Mouse (Mus musculus) adrenal gland, adult 18-20 months (tissue): ENCODE results near the gene Iqck. TPM values are rescaled to one million over a fixed set of nuclear protein-coding genes. Genes with fewer than 3 reads are reported as not detected.

ENCODE experiments used
- DNase-seq, 2 experiments: peaks; one replicate each; pipeline ENCODE4 v3.0.0; 2021 to 2022; ENCODE audit warnings: low spot score in 2 of 2
- total RNA-seq, 2 experiments: library from RNA; stranded (reverse); gene quantifications; 1 replicate in 1 of 2; 2 replicates in 1 of 2; pipeline ENCODE4 v1.2.3; 2021

Gene Iqck
- total RNA-seq, 2 experiments from 2014 or later = 12.1 to 33.9 TPM

DNA sequence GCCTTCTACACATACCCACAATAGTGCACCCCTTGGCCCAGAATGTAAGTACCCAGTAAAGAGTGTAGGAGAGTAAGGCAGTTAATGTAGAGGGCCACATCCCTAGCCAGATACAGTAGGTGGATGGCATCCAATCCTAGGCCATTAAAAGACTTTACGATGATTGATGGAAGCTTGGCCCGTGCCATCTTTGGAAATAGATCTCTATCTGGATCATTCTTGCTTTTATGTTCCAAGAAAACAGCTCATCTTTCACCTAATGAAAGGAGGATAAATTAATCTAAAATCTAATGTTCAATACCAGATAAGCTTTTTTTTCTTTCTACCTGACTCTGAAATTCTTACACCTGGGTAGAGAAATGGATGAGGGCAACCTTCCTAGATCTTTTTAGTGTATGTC is 55.6 kb downstream of the Iqck start:
- DNase-seq = no peak

DNA sequence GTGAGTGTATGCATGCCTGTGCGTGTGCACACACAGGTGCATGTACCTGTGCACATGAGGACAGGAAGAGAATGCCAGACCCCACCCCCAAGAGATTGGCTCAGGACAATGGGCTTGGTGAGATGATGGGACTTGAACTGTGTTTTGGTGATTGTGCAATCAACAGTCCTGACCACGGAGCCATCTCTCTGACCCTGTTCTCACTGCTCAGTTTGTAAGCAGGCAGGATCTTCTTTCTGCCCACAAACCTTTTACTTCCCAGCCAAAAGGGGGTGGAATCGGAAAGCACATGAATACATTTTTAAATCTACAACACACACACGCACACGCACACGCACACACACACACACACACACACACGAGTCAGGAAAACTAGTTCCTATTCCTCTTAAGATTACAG is 56.0 kb downstream of the Iqck start:
- no peak for DNase-seq

DNA sequence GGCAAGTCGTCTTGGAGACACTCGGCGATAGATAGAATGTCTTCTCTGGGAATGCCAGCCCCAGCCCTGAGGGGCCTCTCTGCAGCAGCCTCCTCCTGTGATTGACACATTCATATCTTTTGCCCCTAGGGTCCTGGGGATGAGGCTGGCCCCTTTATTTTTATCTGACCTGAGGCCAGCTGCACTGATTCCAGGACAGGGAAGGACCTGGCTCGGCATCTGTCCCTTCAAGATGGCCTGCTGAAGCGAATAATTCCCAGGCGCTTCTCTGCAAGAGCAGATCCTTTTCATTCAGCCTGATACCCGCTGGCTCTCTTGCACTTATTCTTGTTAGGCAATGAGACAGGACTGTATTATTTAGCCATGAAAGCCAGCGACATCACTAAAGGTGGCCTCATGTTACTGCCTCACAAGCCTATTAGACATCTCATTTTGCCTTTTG is 56.5 kb downstream of the Iqck start:
- no peak for DNase-seq

DNA sequence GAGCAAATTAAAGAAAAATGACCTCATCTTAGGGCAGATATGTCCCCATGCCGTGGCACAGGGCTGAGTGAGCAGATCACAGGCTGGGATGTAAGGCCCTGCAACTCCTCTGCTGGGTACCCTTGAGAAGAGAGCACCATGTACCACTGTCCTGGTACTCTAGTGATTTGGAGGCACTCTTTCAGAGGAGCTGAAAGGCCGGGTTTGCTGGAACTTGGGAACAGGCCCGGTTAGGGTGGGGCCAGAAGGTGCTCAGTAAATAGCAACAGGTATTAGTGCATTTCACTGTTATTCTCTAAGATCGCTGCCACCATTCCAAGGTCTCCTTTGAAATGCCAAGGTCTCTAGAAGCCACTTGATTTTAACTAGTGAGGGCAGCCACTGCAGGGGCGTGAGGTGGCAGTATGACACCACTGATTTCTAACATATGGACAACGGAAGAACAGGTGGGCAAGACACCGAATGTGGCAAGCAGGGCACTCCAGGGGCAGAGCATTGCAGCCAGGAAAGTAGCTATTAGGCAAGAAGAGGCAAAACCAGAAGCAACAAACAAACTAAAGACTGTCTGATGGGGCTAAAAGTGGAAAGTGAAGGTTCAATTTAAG is 59.1 kb downstream of the Iqck start:
- no peak for DNase-seq

DNA sequence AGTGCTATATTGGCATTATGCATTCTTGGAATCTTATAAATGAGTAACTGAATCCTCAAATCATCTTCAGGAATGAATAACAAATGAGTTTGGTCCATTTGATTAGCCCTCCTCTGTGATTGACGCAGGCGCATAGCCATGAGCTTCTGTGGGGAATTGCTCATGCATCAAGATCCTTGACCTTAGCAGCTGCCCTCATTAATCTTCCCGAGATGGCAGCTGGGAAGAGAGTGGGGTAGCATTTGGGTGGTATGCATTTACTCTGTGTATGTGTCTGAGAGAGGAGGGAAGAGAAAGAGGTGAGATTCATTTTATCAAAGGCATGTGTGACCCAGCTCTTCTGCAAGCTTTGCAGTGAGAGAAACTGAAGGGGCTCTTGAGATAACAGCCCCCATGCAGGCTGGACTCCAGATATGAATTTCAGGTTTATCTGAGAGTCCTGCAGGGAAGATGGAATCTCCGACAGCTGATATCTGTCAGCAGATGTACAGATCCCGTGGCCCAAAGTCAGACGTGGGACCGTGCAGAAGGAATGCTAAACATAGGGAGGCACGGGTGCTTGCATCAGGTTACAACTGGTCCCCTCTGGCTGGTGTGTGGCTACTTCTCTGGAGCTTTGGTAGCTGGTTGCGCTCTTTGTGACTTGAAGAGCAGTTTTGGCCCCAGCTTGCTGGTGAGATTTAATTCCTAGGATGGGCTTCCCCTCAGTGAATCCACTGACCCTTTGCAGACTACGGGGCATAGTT is 63.9 kb downstream of the Iqck start:
- DNase-seq = no peak

DNA sequence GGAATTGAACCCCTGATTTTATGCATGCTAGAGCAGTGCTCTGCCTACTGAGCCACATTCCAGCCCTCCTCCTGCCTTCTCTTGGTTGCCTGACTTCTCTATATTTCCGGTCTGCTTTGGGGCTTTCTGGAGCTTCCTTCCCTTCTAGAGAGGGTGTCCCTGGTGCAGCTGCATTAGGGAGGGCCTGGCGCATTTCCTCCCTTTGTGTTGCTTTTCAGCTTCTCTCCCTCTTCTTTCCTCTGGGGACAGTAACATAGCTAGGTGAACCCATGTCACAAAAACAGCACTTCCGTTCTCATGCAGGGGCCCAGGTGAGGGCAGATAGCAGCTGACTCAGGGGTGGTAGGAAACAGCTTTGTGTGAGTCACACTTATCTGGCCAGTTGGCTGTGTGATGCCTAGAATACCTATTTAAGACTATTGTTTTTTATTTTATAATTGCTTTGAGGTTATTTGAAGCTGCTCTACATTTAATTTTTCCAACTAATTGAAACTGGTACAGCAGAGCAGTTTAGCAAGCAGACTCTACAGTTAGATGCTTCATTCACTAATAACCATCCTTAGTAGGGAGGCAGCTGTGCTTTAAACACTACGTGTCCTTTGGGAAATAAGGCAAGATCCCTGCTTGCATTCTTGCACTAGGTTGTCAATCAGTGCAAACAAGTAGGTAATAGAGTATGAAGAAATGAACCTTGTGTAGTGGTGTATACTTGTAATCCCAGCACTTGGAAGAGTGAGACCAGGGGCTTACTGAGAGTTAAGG is 67.1 kb downstream of the Iqck start:
- DNase-seq = no peak

DNA sequence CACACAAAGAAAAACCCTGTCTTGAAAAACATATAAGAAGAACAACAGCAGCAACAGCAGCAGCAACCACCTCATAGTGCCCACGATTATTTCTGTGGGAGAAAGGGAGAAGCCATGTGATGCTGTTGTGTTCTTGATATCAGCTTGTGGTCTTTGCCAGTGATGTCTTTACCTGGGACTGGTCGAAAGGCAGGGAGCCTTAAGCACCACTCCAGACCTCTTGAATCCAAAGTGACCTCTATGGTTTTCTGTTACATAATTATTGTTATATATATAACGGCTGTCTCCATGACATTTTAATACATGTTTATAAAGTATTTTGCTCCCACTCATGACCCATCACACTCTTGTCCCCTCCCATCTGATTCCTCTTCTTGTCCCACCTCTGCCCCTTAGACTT is 70.0 kb downstream of the Iqck start:
- no peak for DNase-seq

DNA sequence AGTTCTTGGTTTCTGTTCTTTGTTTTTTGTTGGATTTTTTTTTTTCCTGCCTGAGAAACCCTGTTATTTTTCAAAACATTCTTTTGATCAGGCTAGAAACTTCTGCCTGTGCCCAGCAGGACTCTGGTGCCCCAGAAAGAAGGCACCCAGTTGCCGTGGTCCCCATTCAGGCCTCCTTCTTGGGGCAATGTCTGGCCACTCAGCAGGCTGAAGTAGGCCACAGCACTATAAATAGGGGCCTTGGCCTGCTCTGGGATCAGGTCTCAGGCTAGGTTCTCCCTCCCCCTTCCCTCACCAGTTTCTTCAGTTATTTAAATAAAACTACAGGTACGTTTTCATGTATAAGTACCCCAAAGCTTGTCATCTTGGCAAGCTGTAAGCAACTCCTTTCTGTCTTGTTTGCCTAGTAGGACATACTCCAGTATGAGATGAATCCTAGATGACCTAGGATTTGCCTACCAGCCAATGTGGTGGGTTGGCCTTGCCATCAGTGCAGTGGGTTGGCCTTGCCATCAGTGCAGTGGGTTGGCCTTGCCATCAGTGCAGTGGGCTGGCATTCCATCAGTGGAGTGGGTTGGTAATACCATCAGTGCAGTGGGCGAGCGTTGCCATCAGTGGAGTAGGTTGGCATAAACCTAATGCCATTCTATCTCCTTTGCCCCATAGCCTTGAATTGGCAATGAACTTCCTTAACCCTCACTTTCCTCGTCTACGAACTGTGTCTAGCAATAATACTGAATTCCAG is 71.1 kb downstream of the Iqck start:
- DNase-seq = no peak

DNA sequence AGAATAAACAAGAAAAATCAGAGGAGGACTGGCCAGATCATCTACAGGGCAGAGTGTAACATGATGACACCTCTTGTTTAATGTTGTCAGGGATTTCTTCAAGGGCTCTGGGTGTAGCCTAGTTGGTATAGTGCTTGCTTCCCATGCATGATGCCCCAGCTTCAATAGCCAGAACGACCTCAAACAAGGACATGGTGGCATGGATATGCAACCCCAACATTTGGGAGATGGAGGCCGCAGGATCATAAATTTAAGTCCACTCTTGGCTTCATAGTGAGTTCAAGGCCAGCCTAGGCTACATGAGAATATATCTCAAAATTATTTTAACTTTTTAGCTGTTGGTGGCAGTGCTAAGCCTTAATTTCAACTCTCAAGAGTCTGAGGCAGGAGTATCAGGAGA is 71.7 kb downstream of the Iqck start:
- DNase-seq = no peak

DNA sequence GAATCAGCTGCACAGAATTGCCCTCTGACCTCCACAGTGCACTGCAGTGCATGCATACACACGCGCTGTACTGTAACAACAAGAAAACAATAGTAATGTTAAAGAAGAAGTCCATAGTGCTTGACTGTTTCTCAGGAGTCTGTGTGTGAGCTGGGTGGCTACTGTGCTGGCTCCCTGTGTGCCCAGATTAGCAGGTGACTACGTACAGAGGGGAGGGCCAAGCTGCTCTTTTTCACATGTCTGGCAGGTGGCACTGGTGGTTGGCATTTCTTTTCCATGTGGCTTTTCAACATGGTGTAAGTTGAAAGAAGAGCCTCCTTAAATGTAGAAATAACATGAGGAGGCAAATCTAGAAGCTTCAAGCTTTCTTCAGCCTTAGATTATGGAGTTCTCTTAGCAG is 72.8 kb downstream of the Iqck start:
- DNase-seq = no peak

DNA sequence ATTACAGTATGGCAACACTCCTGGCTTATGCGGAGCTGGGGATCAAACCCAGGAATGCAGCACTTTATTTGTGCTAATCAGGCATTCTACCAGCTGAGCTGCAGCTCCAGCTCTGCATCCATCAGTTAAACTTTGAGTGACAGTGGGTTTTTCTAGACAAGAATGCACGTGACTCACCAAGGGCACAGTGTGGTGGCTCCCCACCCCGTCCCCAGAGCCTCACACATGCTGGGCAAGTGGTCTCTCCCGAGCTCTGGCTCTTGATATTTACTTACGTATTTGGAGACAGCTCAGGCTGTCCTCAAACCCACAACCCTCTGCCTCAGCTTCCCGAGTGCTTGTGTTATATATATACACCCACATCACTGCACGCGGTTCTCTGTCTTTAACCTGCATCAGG is 73.4 kb downstream of the Iqck start:
- DNase-seq = no peak

DNA sequence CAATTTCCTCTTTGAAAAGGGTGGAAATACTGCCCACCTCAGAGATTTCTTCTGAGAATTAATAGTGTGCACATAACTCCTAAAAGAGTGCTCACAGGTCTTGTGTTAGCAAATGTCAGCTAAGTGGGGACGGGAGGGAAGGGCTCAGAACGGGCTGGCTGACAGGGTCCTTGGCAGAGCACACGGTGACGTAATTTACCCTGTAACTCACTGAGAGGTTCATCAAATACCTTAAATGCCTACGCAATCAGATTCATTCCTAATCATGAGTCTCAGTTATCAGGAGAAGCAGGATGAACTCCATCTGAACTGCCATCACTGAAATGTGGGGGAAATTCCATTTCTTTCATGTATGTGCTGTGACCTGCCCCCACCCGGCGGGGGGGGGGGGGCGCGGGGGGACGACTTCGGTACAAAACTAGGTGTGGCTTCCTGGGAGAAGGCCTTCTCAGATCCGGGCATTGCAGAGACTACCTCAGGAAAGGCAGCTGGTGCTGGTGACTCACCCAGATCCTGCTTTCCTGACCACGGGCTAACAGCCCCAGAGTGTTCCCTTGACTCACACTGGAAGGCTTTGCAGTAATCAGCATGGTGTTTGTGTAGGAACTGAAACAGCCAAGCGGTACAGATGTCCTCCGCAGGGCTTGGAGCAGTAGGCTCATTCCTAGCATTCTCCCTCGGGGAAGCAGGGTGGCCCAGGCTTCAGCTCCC is 74.2 kb downstream of the Iqck start:
- DNase-seq = peak; percentile 35 to 55

DNA sequence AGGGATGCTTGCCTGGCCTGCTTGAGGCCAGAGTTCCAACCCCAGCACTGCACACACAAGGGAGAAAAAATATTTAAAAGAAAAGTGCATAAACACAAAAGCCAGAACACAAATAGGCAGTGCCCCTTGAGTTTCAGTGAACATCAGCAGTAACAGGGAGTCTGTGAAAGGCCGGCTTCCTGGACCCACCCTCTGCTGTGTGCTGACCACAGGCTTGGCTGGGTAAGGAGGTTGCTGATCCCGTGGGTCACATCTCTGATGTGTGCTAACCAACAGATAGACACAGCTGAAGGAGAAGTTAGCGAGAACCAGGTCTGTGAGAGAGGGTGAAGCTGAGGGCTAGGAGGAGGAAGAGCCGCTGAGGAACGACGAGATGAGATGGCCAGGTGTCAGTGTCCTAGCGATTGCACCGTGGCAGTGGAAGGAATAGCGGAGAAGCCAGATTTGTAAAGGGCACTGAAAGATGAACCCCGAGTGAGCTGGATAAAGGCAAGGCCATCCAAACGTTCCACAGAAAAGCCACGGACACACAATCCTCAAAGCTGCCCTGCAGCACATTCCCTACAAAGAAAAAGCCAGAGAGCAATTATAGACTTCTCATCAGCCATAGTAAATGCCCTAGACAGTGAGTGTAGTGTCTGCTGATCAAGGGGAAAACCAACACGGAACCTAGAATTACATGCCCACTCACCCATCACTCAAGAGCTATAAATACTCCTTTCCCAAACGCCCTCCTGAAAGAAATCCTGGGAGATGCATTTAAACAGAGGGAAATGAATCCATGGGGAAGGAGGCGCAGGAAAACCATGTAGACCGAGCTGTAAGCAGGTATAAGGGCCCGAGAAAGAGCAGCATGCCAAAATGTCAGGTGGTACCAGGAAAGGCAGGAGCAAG is 76.2 kb downstream of the Iqck start:
- DNase-seq = no peak

DNA sequence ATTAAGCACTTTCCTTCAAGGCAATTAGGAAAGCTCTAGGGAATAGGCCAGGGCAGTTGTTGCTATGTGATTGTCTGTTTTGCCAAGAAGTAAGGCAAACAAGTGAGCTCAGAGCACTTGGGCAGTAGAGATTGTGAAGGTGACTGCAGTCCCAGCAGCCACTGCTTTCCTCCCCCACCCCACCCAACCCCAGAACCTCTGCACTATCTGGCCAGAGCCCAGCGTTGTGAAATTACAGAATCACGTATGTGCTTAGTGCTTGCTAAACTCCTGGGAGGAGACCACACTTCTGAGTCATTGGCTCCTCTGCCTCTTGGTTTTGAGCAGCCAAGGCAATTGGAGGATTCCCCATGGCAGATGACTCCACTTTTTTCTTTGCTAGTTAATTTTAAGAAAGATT is 79.8 kb downstream of the Iqck start:
- peak; percentile 27 to 53 for DNase-seq

DNA sequence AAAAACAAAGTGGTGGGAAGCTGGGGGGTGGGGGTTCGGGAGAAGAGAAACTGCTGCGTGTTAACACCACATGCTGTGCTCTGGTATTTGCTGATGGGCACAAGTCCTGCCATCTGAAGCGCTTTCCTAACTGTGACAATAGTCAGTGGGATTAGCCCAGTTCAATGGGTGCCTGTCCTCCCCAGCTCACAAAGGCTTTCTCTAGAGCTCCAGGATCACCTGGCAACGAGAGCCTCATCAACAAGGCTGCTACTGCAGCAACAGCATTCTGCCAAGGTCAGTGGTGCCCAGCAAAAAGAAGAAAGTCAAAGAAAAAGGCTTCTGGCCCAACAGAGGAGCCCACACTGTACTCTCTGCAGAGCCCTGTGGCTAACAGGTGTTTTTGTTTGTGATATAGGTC is 81.3 kb downstream of the Iqck start:
- DNase-seq = peak in 1 of 2 experiments; percentile 28

DNA sequence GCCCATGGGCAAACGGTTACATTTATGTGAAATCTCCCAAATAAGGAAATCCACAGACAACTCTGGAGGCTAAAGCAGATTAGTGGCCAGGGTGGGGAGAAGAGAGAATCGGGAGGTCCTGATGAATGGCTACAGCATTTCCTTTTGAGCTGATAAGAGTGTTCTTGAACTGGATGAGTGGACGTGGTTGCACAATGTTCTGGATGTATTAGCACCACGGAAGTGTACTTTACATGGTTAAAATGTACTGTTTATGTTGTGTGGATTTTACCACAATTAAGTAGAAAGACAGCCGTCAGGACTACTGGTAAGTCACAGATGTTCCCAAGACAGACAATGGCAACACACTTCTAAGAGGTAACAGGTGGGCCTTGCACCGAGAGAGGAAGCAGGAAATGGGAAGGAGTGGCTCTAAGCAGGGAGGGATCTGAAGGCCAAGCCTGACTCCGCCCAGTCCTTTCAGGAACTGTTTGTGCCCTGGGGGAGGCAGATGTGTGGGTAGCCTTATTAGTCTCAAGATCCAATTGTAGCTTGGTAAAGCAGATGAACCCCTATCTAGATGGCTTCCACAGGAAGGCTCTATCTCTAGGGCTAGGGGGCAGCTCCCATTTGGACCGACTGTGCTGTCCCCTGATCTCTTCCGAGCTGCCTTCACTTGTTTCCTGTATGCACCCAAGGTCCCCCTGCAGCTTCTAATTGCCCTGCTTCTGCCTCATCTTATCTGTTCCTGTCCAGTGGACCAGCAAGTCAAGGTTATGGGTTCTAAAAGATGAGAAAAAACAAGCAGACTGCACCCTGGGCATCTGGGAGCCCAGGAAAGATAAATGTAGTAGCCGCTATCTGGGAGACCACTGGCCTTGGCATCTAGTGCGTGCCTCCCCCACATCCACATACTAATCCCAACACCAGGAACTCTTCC is 82.2 kb downstream of the Iqck start:
- DNase-seq = peak in 1 of 2 experiments; percentile 32

DNA sequence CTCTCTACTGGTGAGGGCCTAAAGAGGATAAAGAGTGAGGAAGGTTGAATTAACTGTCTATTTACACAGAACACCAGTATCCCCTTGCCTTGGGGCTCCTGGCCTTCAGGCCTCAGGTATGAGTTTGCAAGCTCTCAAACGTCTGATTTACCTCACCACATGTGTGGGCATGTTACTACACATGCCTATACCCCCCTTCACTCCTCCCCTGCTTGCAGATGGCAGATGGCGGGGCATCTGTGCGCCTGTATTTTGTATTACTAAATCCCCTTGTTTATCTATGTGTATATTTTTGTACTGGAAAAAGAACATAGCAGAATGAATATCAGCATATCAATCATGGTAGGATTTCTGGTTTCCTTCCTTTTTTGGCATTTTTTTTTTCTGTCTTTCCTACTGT is 86.7 kb downstream of the Iqck start:
- no peak for DNase-seq

DNA sequence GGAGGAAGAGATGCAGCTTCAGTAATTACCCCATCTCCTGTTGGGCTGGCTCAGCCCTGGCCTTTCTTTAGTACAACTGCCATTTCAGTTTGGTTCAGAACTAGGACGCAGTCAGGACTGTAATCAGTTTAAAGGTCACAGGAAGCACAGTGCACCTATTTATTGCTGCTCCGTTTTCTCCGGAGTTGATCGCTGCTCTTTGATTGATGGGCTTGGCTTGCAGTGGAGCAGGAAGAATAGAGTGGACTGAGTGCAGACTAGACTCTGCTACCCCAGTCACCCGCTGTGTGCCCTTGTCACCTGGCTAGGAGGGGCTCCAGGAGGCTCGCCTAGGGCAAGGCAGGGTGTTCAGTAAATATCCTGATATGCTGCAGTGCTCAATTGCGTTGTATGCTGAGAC is 87.6 kb downstream of the Iqck start:
- DNase-seq = peak in 1 of 2 experiments; percentile 21

DNA sequence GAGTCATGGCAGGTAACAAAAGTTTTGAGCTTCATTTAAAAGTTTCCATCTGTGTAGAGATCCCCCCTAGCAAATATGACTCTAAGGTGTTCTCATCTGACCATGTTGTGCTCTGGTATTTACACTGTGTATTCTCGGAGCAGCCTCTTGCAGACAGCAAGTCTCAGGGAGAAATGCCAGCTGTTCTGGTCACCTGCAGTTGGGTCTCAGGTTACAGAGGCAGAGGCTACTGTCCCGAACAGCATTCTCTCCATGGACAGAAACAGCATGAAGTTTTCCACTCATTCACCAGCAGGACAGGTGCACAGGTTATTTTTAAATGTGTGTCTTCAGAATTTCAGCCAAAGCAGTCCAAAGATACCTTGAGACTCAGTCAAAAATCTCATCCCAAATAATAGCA is 89.3 kb downstream of the Iqck start:
- DNase-seq = no peak
